Mouse (Mus musculus) kidney, postnatal 36 days (tissue): Measurements from ENCODE around the gene Vmn1r34.
"Not testable (repeated sequence)": the region's sequence is repeated elsewhere in the genome, so short reads cannot be mapped to it uniquely, and the experiment has no call there.

Source experiments
- DNase-seq, 2 experiments: peaks; one replicate each; pipeline ENCODE4 v3.0.0; 2021 to 2022; ENCODE audit warnings: mixed read lengths in 2 of 2

Gene Vmn1r34

DNA sequence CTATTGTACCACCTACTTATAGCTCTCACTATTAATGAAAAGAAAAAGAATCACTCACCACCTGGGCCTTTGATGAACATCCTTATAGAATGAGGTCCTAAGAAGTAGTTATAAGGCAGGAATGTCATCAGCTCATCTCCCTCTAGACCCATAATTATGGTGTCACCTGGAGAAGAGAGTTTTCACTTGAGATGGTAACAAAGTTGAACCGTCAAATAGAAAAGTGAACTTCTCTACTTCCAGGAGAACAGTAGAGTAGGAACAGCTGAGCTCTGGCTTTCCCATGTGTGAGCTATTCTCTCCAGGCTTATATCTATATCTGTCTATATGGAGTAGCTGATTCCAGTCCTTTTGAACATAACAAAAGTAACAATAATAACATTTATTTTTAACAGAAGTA lies at the start of gene Vmn1r34:
Gene Vmn1r34 (minus strand): TSS at position 101 of the 400 bp plus-strand sequence.
- DNase-seq, result no peak

GRCm38 (mm10) chr6:66685806-66686205 lies 42.1 kb upstream of the Vmn1r34 start, which contains the start of gene Vmn1r35:
Gene Vmn1r35, minus strand, starts transcription at chr6:66685906.
- DNase-seq, result no peak

GRCm38 (mm10) chr6:66618182-66618581 lies 25.5 kb downstream of the Vmn1r34 start, which contains the start of gene Vmn1r33:
Gene Vmn1r33, minus strand, starts transcription at chr6:66618282.
- DNase-seq, result not testable (repeated sequence)

GRCm38 (mm10) chr6:66595804-66596203 lies 47.9 kb downstream of the Vmn1r34 start:
- DNase-seq, result no peak
